Mouse (Mus musculus) T-helper 2 cell (primary cell): ENCODE results near the gene Dennd2d.

Experiments
- in situ Hi-C: fragments of 300-600 bp; cut with MboI, MseI; formaldehyde crosslinking; loops from one replicate; pipeline ENCODE4 v1.15.1; 2025; ENCODE audit warnings: high pct_unique_total_duplicates

Gene Dennd2d

GRCm38 (mm10) chr3:106482281-106483081 is at the start of gene Dennd2d:
Gene Dennd2d, plus strand, starts transcription at chr3:106482405.
- in situ Hi-C loops = loop anchor here (10.0 to 25.0 kb wide), 5 partner anchors 62 to 852 kb away; partner anchors contain the start of genes Cept1, Ddx20, Dram2 and Rbm15

GRCm38 (mm10) chr3:106448571-106448970 is 33.6 kb upstream of the Dennd2d start:
- in situ Hi-C loops = loop anchor here (5.0 to 25.0 kb wide), 2 partner anchors 456 to 786 kb away; no protein-coding TSS in a partner anchor

- in situ Hi-C loops = loop anchor here (5.0 to 25.0 kb wide), 2 partner anchors 457 to 787 kb away; no protein-coding TSS in a partner anchor
Measured at GRCm38 (mm10) chr3:106448995-106449394, 33.2 kb upstream of the Dennd2d start.

GRCm38 (mm10) chr3:106449567-106449966 is 32.6 kb upstream of the Dennd2d start:
- in situ Hi-C loops = loop anchor here (5.0 to 25.0 kb wide), 2 partner anchors 457 to 787 kb away; no protein-coding TSS in a partner anchor

- in situ Hi-C loops = no loop called here
Measured at GRCm38 (mm10) chr3:106452616-106453015, 29.6 kb upstream of the Dennd2d start.

GRCm38 (mm10) chr3:106457298-106457869 is 24.8 kb upstream of the Dennd2d start:
- in situ Hi-C loops = no loop called here

- in situ Hi-C loops = no loop called here
Measured at GRCm38 (mm10) chr3:106462059-106462470, 20.1 kb upstream of the Dennd2d start.

GRCm38 (mm10) chr3:106462493-106462892 is 19.7 kb upstream of the Dennd2d start:
- in situ Hi-C loops = no loop called here

GRCm38 (mm10) chr3:106464750-106465149 is 17.5 kb upstream of the Dennd2d start:
- in situ Hi-C loops = no loop called here

GRCm38 (mm10) chr3:106474210-106474609 is 8.0 kb upstream of the Dennd2d start:
- in situ Hi-C loops = no loop called here

GRCm38 (mm10) chr3:106476863-106477262 is 5.3 kb upstream of the Dennd2d start:
- in situ Hi-C loops = loop anchor here (25.0 kb wide), 1 partner anchor 790 kb away; the partner anchor contains the start of gene Ddx20

GRCm38 (mm10) chr3:106483297-106483696 is 1.1 kb downstream of the Dennd2d start:
- in situ Hi-C loops = loop anchor here (10.0 to 25.0 kb wide), 5 partner anchors 62 to 852 kb away; partner anchors contain the start of genes Cept1, Ddx20, Dram2 and Rbm15

GRCm38 (mm10) chr3:106483796-106484405 is 1.7 kb downstream of the Dennd2d start:
- in situ Hi-C loops = loop anchor here (10.0 to 25.0 kb wide), 5 partner anchors 61 to 851 kb away; partner anchors contain the start of genes Cept1, Ddx20, Dram2 and Rbm15

GRCm38 (mm10) chr3:106484861-106485260 is 2.7 kb downstream of the Dennd2d start:
- in situ Hi-C loops = loop anchor here (10.0 to 25.0 kb wide), 5 partner anchors 60 to 850 kb away; partner anchors contain the start of genes Cept1, Ddx20, Dram2 and Rbm15

GRCm38 (mm10) chr3:106485810-106486209 is 3.6 kb downstream of the Dennd2d start:
- in situ Hi-C loops = loop anchor here (10.0 to 25.0 kb wide), 5 partner anchors 59 to 849 kb away; partner anchors contain the start of genes Cept1, Ddx20, Dram2 and Rbm15

GRCm38 (mm10) chr3:106487551-106487950 is 5.3 kb downstream of the Dennd2d start:
- in situ Hi-C loops = loop anchor here (10.0 to 25.0 kb wide), 5 partner anchors 57 to 847 kb away; partner anchors contain the start of genes Cept1, Ddx20, Dram2 and Rbm15

GRCm38 (mm10) chr3:106490239-106490638 is 8.0 kb downstream of the Dennd2d start:
- in situ Hi-C loops = loop anchor here (25.0 kb wide), 1 partner anchor 803 kb away; the partner anchor contains the start of gene Ddx20

- in situ Hi-C loops = loop anchor here (25.0 kb wide), 1 partner anchor 805 kb away; the partner anchor contains the start of gene Ddx20
Measured at GRCm38 (mm10) chr3:106492723-106493122, 10.5 kb downstream of the Dennd2d start.

- in situ Hi-C loops = loop anchor here (25.0 kb wide), 1 partner anchor 806 kb away; the partner anchor contains the start of gene Ddx20
Measured at GRCm38 (mm10) chr3:106493202-106493601, 11.0 kb downstream of the Dennd2d start.

GRCm38 (mm10) chr3:106493882-106494281 is 11.7 kb downstream of the Dennd2d start:
- in situ Hi-C loops = loop anchor here (25.0 kb wide), 1 partner anchor 807 kb away; the partner anchor contains the start of gene Ddx20

GRCm38 (mm10) chr3:106494417-106494950 is 12.3 kb downstream of the Dennd2d start:
- in situ Hi-C loops = loop anchor here (25.0 kb wide), 1 partner anchor 807 kb away; the partner anchor contains the start of gene Ddx20
